Mouse (Mus musculus) CH12.LX (cell line): ENCODE results near the gene Padi1.

Source experiments
- CTCF ChIP-seq, 2 experiments: IDR thresholded peaks in 1 of 2; conservative IDR thresholded peaks in 1 of 2; 2 replicates each; pipeline ENCODE4 v1.5.1; 2011 to 2012; ENCODE audit warnings: low read depth in 2 of 2, low read length in 2 of 2, improper control_type of control experiment in 1 of 2, inconsistent platforms in 1 of 2, mild to moderate bottlenecking in 1 of 2, moderate library complexity in 1 of 2
- EP300 ChIP-seq: IDR thresholded peaks from 2 replicates; pipeline ENCODE4 v1.6.1; 2011; ENCODE audit warnings: low read length, improper control_type of control experiment
- PAX5 ChIP-seq: IDR thresholded peaks from 2 replicates; pipeline ENCODE4 v1.6.1; 2012; ENCODE audit warnings: low read length, inconsistent platforms, mixed read lengths
- POLR2AphosphoS2 ChIP-seq: IDR thresholded peaks from 2 replicates; pipeline ENCODE4 v1.6.1; 2011; ENCODE audit warnings: low read depth, low read length, improper control_type of control experiment
- ZKSCAN1 ChIP-seq: IDR thresholded peaks from 2 replicates; pipeline ENCODE4 v1.6.1; 2012; ENCODE audit warnings: low read depth, inconsistent platforms, low read length, improper control_type of control experiment, borderline replicate concordance

- TF ChIP-seq PAX5 (no peak), EP300 (no peak), POLR2AphosphoS2 (no peak), CTCF (conservative IDR thresholded peaks at IDR 0.05 in 1 of 2, IDR thresholded peaks at IDR 0.05 in 1 of 2; ENCODE audit: low read depth in 2 of 2, low read length in 2 of 2) (no peak), ZKSCAN1 (no peak)
These were observed 9.9 kb downstream of the Padi1 start for GRCm38 (mm10) chr4:140835682-140836081.
